Mouse (Mus musculus): ENCODE data around the gene Gm11114. TPM values are rescaled to one million over a fixed set of nuclear protein-coding genes. Genes with fewer than 3 reads are reported as not detected.

Gene Gm11114
- polyA plus RNA-seq, 1 experiment from 2014 or later: not detected

Other genes starting within 250 kb of the Gm11114 start
- gene Tent5a, start 14.6 kb downstream of the Gm11114 start, polyA plus RNA-seq (2015; fragmentation: Nextera tagmentation; extraction: Ambion mirVana): 9.5 and 10.6 TPM in 2 replicates